Mouse (Mus musculus) ovary, postnatal 36 days (tissue): Measurements from ENCODE around the gene Fam69b.
A peak's percentile ranks its signal among the peaks of the same experiment; 100 is the strongest.

Experiments used
- DNase-seq: peaks from one replicate; pipeline ENCODE4 v3.0.0; 2022; ENCODE audit warnings: low spot score, mixed read lengths

The Fam69b gene

GRCm38 (mm10) chr2:26598462-26598861 lies 29.8 kb upstream of the Fam69b start:
- no peak for DNase-seq

GRCm38 (mm10) chr2:26599965-26600364 lies 28.3 kb upstream of the Fam69b start:
- no peak for DNase-seq

- no peak for DNase-seq
Observed at GRCm38 (mm10) chr2:26600664-26601063, 27.6 kb upstream of the Fam69b start.

DNA sequence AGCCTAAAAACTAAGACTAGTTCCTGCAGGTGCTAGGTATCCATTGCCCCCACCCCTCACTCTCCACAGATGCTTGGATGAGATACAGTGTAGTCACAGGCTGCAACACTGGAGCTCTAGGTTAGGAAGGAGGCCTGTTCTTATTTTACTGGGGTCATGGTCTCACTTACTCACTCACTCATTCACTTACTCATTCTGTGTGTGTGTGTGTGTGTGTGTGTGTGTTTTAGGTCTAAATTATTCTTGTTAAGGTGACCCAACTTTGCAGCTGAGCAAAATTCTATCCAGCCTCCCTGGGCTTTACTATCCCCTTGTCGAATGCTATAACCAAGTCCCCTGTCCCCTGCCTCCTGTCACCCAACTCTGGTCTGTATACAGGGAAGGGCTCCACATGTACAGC lies 26.7 kb upstream of the Fam69b start:
- no peak for DNase-seq

DNA sequence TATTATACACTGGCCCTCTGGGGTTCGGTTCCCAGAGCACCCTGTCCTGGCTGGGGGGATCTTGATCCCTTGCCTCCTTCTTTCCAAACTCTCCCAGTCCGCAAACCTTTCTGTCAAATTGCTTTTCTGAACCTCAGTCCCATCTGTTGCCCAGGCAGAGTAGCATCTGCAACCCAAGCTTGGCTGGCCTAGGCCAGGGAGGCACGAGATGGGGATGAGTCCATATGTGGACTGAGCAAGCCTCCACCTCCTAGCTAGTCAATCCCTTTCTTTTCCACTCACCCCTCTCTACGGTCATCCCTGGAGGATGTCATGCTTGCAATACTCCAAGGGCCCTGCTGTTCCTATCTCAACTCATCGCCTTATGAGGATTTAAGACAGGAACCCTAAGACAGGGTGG lies 25.6 kb upstream of the Fam69b start:
- DNase-seq, result no peak

- no peak for DNase-seq
Observed at GRCm38 (mm10) chr2:26603159-26603558, 25.1 kb upstream of the Fam69b start.

DNA sequence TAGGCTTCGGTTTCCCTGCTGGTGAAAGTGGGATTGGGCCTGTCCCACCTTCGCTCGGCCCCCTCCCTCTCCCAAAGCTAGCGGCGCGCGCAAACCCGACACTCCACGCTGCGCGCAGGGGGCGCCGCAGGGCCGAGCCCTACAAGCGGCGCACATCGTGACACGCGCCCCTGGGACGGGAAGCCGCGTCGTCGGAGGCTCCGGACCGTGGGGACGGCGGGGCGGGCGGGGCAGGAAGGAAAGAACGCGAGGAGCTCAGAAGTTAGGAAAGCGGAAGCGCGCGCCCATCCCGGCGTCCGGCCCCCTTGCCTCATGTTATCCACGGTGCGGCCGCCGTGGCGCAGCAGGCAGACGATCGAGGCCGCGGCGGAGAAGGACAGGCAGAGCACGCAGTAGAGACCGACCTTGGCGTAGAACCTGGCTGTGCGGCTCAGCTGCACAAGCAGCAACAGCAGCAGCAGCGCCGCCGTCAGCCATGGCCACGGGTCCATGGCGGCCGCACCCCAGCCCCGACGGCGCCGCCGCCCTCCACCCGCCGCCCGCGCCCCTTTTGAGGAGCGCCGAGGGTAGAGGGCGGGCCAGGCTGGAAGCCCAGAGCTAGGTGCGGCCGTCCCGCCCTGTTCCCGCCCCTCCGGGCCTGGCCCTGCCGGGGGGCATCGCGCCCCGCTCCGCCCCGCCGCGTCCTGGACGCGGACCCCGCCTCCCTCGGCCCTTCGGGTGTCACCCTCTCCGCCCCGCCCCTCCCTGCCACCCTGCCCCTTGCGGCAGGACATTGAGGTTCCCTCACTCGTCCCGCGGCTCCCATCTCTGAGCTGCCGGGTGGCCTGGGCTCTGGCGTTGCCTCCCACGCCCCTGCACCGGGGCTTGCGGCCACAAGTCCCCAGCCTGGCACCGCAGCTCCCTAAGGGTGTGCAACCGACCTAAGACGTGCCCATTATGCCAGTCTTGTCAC lies 24.3 kb upstream of the Fam69b start, which contains the start of gene Agpat2:
TSS of gene Agpat2 (minus strand) at position 698 of the 952 bp plus-strand sequence.
- peak; percentile 87 for DNase-seq

DNA sequence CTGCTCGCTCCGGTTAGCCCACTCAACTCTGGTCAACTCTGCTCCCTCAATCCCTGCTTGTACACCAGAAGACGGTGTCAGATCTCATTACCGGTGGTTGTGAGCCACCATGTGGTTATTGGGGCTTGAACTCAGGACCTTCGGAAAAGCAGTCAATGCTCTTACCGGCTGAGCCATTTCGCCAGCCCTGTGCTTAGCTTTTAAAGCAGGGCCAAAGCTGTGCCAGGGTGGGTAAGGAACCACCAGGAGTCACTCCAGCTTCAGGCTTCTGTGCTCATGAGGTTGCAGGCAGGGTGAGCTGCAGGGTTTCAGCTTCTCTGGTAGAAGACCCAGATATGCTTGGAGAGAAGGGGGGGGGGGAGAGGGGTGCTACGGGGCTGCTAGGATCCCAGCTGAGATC lies 22.9 kb upstream of the Fam69b start:
- no peak for DNase-seq

DNA sequence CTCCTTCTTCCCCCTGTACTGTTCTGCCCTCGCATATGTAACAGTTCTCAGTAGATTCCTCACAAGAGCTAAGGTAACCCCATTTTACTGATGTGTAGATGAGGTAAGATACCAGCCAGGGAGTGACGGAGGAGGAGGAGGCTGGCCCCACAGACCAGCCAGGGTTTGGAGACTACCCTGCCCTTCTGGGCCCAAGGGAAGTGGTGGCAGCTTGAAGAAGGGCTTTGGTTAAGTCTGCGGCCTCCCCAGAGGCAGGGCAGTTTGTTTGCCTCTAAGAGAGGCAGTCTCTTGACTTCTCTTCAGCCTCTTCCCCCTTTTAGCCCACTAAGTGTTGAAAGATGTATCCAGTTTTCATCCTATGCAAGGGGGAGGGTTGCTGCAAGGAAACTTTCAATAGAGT lies 21.7 kb upstream of the Fam69b start:
- DNase-seq, result no peak

DNA sequence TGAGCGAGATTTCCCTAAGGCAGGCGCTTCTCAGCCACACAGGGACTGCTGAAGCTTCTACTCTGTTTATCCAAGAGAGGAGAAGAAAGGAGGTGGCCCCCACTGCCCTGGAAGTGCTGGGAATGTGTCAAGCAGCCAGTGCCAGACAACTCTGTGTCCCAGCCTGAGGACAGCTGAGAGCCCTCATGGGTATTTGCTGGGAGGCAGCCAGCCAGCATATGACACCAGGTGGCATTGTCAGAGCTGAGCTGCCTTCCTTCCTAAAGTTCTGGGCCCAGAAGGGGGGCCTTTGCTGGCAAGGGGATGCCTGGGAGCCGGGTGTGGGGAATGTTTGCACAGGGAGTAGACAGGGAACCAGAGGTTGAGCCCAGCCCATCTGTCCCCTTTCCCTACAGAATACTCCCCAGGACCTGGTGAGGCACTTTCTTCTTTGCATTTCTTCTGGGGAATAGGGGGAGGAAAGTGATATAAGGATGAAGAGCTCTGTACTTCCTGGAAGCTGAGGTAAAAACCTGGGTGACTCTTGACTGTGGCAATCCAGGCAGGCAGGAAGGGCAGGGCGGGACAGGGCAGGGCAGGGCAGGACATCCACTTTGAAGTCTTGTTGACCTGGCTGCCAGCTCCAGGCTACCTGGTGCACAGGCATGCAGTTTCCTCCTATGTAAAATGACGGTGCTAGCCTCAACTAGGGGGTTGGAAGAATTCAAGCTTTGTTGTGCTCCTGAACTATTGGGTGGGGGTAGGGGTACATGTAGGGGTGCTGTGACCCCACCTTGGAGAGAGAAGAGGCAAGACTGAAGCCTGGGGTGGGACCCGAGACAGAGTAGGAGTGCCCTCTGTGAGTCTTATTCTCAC lies 21.0 kb upstream of the Fam69b start:
- DNase-seq, result no peak

GRCm38 (mm10) chr2:26608781-26609180 lies 19.5 kb upstream of the Fam69b start:
- DNase-seq, result no peak

GRCm38 (mm10) chr2:26609261-26609661 lies 19.0 kb upstream of the Fam69b start:
- DNase-seq, result no peak

- DNase-seq, result no peak
Observed at GRCm38 (mm10) chr2:26610526-26610925, 17.7 kb upstream of the Fam69b start.

DNA sequence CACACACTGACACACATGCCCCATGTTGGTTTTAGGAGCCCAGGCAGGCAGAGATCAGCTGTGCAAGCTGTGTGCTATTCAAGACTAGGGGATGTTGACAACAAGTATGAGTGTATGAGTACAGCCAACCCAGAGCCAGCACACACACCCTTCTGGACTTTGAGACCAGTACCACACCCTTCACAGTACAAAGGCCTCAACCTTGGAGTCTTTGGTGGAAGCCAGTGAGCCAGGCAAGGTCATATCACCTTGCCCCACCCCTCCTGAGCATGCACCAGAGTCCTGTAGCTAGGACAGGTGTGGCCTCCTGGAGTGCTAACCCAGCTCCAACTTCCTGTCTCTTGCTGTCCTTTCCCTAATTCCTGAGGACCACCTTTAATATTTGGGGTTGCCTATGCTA lies 17.2 kb upstream of the Fam69b start:
- DNase-seq, result no peak

- no peak for DNase-seq
Observed at GRCm38 (mm10) chr2:26611896-26612295, 16.4 kb upstream of the Fam69b start.

- DNase-seq, result no peak
Observed at GRCm38 (mm10) chr2:26614903-26615302, 13.4 kb upstream of the Fam69b start.

- no peak for DNase-seq
Observed at GRCm38 (mm10) chr2:26615459-26616124, 12.7 kb upstream of the Fam69b start.

DNA sequence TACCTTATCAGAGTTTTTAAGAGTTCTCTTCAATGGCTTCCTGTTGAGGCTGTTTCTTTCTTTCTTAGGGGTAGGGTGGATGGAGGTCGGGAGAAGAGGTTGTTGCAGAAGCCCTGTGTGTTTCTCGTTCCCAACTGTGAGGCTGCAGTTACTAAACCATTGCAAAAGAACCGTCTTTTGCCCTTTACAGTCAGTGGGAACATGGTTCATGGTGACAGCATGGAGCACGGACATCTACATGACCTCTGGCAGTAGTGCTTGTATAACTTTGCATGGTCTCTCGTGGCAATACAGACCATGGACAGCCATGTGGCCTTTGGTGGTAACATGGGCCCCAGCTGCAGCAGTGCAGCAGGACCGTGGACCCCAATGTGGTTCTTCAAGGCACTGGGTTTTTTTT lies 10.9 kb upstream of the Fam69b start:
- no peak for DNase-seq

GRCm38 (mm10) chr2:26617928-26618327 lies 10.3 kb upstream of the Fam69b start:
- DNase-seq, result no peak

DNA sequence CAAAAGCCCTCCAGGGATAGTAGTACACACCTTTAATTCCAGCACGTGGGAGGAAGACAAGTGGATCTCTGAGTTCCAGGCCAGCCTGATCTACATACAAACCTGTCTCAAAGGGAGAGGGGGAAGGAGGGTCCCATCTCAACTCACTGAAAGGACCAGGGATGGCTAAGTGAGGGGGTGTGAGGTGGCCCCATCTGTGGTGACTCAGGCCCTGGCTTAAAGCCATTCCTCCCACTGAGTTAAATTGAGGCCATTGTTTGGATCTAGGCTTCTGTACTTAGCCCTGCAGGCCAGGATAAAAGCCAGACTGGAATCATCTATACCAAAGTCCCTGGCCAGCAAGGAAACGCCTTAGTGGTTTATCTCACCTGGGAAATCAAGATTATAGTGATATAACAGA lies 7.0 kb upstream of the Fam69b start:
- DNase-seq, result no peak

GRCm38 (mm10) chr2:26622984-26623383 lies 5.3 kb upstream of the Fam69b start:
- no peak for DNase-seq

DNA sequence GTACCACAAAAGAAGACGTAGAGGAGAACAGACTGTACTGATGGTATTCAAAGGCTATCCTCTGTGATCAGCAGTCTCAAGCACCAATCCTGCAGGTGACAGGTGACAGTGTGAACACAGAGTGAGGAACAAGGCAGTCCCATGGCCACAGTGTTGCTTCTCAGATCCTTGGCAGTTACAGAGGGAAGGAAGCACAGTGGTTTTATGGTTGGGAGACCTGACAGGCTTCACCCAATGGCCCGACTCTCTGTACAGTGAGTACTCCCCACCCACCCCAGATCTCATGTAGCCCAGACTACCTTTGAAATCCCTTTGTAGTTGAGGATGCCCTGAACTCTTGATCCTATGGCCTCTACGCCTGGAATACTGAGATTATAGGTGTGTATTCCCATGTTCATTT lies 2.8 kb upstream of the Fam69b start:
- DNase-seq, result no peak
